ENCODE assay signal across 22 mouse cellular contexts in genomic region chr14:120139671-120140071, GRCm38 (mm10).
DNase-seq lines count a peak whose midpoint lies in the region; ATAC-seq and TF ChIP-seq lines count a peak whose summit lies in the region.
"Had no signal": no experiment of that assay in that cellular context is flagged by ENCODE, and none has a peak within 500 bp of the region (broad histone marks: within the 10 kb centered on the region; RNA-seq: fewer than 3 reads in every experiment).

No protein-coding gene starts in this region.

- 48% methylated on average over 16 of the region's 16 CpGs for WGBS in forebrain, embryonic 10.5 days
- 46% methylated on average over 16 of the region's 16 CpGs for WGBS in forebrain, embryonic 14.5 days
- 44% methylated on average over 16 of the region's 16 CpGs for WGBS in hindbrain, embryonic 11.5 days
- 37% methylated on average over 16 of the region's 16 CpGs for WGBS in hindbrain, embryonic 12.5 days
- 25% methylated on average over 16 of the region's 16 CpGs for WGBS in midbrain, embryonic 13.5 days
- 32% methylated on average over 16 of the region's 16 CpGs for WGBS in midbrain, embryonic 15.5 days
- WGBS in lung, adult 2 months, result 90% methylated on average over 16 of the region's 16 CpGs

- no peak overlapping the region for H3K9ac ChIP-seq in forebrain, embryonic 14.5 days (ENCODE audit: low read length)
- no peak overlapping the region for H3K9ac ChIP-seq in hindbrain, embryonic 11.5 days (ENCODE audit: low read depth, low read length)
- H3K9ac ChIP-seq in hindbrain, embryonic 12.5 days, result no peak overlapping the region
- H3K9ac ChIP-seq in midbrain, embryonic 13.5 days (replicated peaks), result no peak overlapping the region
- H3K9ac ChIP-seq in midbrain, embryonic 15.5 days, result no peak overlapping the region
- H3K9ac ChIP-seq: embryonic facial prominence, embryonic 12.5 days; forebrain, embryonic 12.5 days; limb, embryonic 13.5 days; liver, embryonic 14.5 days; lung, embryonic 15.5 days had no signal

- no peaks in the 10 kb centered on the region for H3K9me3 ChIP-seq in forebrain, embryonic 10.5 days
- H3K9me3 ChIP-seq in forebrain, embryonic 14.5 days (replicated peaks; ENCODE audit: control insufficient read depth, low read length), result no peaks in the 10 kb centered on the region
- H3K9me3 ChIP-seq in hindbrain, embryonic 11.5 days (ENCODE audit: control insufficient read depth, low read length), result no peaks in the 10 kb centered on the region
- H3K9me3 ChIP-seq in hindbrain, embryonic 12.5 days (replicated peaks), result no peaks in the 10 kb centered on the region
- H3K9me3 ChIP-seq in midbrain, embryonic 13.5 days, result no peaks in the 10 kb centered on the region
- H3K9me3 ChIP-seq in midbrain, embryonic 15.5 days, result no peaks in the 10 kb centered on the region
- H3K9me3 ChIP-seq: embryonic facial prominence, embryonic 12.5 days; forebrain, embryonic 12.5 days; limb, embryonic 13.5 days; lung, embryonic 15.5 days had no signal

- no peak for TF ChIP-seq POLR2A in lung, adult 2 months (IDR thresholded peaks at IDR 0.05; ENCODE audit: borderline replicate concordance, extremely low read depth, low read depth, low read length)

- no peak for TF ChIP-seq CTCF in lung, adult 2 months (IDR thresholded peaks at IDR 0.05; ENCODE audit: insufficient read depth, low read length)

- no peaks in the 10 kb centered on the region for H3K36me3 ChIP-seq in forebrain, embryonic 10.5 days (replicated peaks)
- no peaks in the 10 kb centered on the region for H3K36me3 ChIP-seq in forebrain, embryonic 14.5 days (ENCODE audit: control insufficient read depth, insufficient read depth, low read length)
- H3K36me3 ChIP-seq in hindbrain, embryonic 11.5 days (ENCODE audit: control insufficient read depth, insufficient read depth, low read length), result no peaks in the 10 kb centered on the region
- H3K36me3 ChIP-seq in hindbrain, embryonic 12.5 days, result no peaks in the 10 kb centered on the region
- no peaks in the 10 kb centered on the region for H3K36me3 ChIP-seq in midbrain, embryonic 13.5 days
- H3K36me3 ChIP-seq in midbrain, embryonic 15.5 days (replicated peaks), result no peaks in the 10 kb centered on the region
- H3K36me3 ChIP-seq: embryonic facial prominence, embryonic 12.5 days; forebrain, embryonic 12.5 days; limb, embryonic 13.5 days; lung, embryonic 15.5 days had no signal

- H3K4me3 ChIP-seq in forebrain, embryonic 10.5 days, result no peak overlapping the region
- no peak overlapping the region for H3K4me3 ChIP-seq in forebrain, embryonic 14.5 days (ENCODE audit: low read depth, low read length)
- H3K4me3 ChIP-seq in hindbrain, embryonic 11.5 days (ENCODE audit: low read depth, low read length), result no peak overlapping the region
- no peak overlapping the region for H3K4me3 ChIP-seq in hindbrain, embryonic 12.5 days
- H3K4me3 ChIP-seq in midbrain, embryonic 13.5 days (replicated peaks), result no peak overlapping the region
- no peak overlapping the region for H3K4me3 ChIP-seq in midbrain, embryonic 15.5 days
- no peak overlapping the region for H3K4me3 ChIP-seq in lung, adult 2 months (replicated peaks; ENCODE audit: extremely low read depth, low read depth, low read length)
- H3K4me3 ChIP-seq: embryonic facial prominence, embryonic 12.5 days; forebrain, embryonic 12.5 days; limb, embryonic 13.5 days; lung, embryonic 15.5 days had no signal

- DNase-seq in forebrain, embryonic 10.5 days (ENCODE audit: extremely low spot score, low spot score), result no peak
- DNase-seq in forebrain, embryonic 14.5 days (ENCODE audit: low spot score), result no peak
- peak; percentile 36 for DNase-seq in hindbrain, embryonic 11.5 days (ENCODE audit: low spot score)
- DNase-seq in urinary bladder, postnatal 14 days (ENCODE audit: low spot score), result no peak
- DNase-seq in lung, adult 2 months, result no peak
- DNase-seq: adrenal gland, postnatal 36 days; cerebellum, adult 9-11 months; gastrocnemius, postnatal 36 days; kidney, adult 11 months; layer of hippocampus, adult 9-11 months; lung, postnatal 36 days; thymus, adult 2 months had no signal

- no peak overlapping the region for H3K4me2 ChIP-seq in forebrain, embryonic 14.5 days (ENCODE audit: low read length)
- H3K4me2 ChIP-seq in hindbrain, embryonic 11.5 days (replicated peaks; ENCODE audit: low read depth, low read length), result no peak overlapping the region
- H3K4me2 ChIP-seq in hindbrain, embryonic 12.5 days (replicated peaks), result no peak overlapping the region
- H3K4me2 ChIP-seq in midbrain, embryonic 13.5 days (replicated peaks), result 0 out of 2 replicates have a peak overlapping the region, but pooled peaks have one; percentile 1
- no peak overlapping the region for H3K4me2 ChIP-seq in midbrain, embryonic 15.5 days
- H3K4me2 ChIP-seq: embryonic facial prominence, embryonic 12.5 days; forebrain, embryonic 12.5 days; limb, embryonic 13.5 days; lung, embryonic 15.5 days had no signal

- H3K27me3 ChIP-seq in forebrain, embryonic 10.5 days (ENCODE audit: poor library complexity, severe bottlenecking), result peaks cover 6% of the 10 kb centered on the region
- 0 out of 2 replicates have a peak, but pooled peaks cover 4% of the 10 kb centered on the region for H3K27me3 ChIP-seq in forebrain, embryonic 14.5 days (replicated peaks; ENCODE audit: control insufficient read depth, insufficient read depth, low read length)
- no peaks in the 10 kb centered on the region for H3K27me3 ChIP-seq in hindbrain, embryonic 11.5 days (ENCODE audit: control insufficient read depth, insufficient read depth, low read length)
- H3K27me3 ChIP-seq in hindbrain, embryonic 12.5 days, result 0 out of 2 replicates have a peak, but pooled peaks cover 2% of the 10 kb centered on the region
- peaks cover 26% of the 10 kb centered on the region for H3K27me3 ChIP-seq in midbrain, embryonic 13.5 days
- no peaks in the 10 kb centered on the region for H3K27me3 ChIP-seq in midbrain, embryonic 15.5 days (replicated peaks)
- H3K27me3 ChIP-seq: embryonic facial prominence, embryonic 12.5 days; forebrain, embryonic 12.5 days; limb, embryonic 13.5 days; lung, embryonic 15.5 days had no signal

- H3K4me1 ChIP-seq in forebrain, embryonic 10.5 days, result peaks cover 35% of the 10 kb centered on the region
- H3K4me1 ChIP-seq in forebrain, embryonic 14.5 days (ENCODE audit: control insufficient read depth, insufficient read depth, low read length), result no peaks in the 10 kb centered on the region; the same call in 1 of the 2 replicates
- H3K4me1 ChIP-seq in hindbrain, embryonic 11.5 days (replicated peaks; ENCODE audit: control insufficient read depth, insufficient read depth, low read length), result 0 out of 2 replicates have a peak, but pooled peaks cover 9% of the 10 kb centered on the region
- H3K4me1 ChIP-seq in hindbrain, embryonic 12.5 days, result peaks cover 17% of the 10 kb centered on the region
- H3K4me1 ChIP-seq in midbrain, embryonic 13.5 days (replicated peaks), result peaks cover 20% of the 10 kb centered on the region
- H3K4me1 ChIP-seq in midbrain, embryonic 15.5 days, result peaks cover 14% of the 10 kb centered on the region; the same call in 1 of the 2 replicates
- H3K4me1 ChIP-seq in lung, adult 2 months (ENCODE audit: control insufficient read depth, insufficient read depth, low read length), result peaks cover 3% of the 10 kb centered on the region; the same call in 1 of the 2 replicates

- peak overlapping the region; percentile 60; the same call in 1 of the 2 replicates for H3K27ac ChIP-seq in forebrain, embryonic 10.5 days
- no peak overlapping the region for H3K27ac ChIP-seq in forebrain, embryonic 14.5 days (ENCODE audit: low read depth, low read length)
- no peak overlapping the region for H3K27ac ChIP-seq in hindbrain, embryonic 11.5 days (ENCODE audit: low read depth, low read length)
- H3K27ac ChIP-seq in hindbrain, embryonic 12.5 days, result no peak overlapping the region
- H3K27ac ChIP-seq in midbrain, embryonic 13.5 days, result no peak overlapping the region
- H3K27ac ChIP-seq in midbrain, embryonic 15.5 days, result no peak overlapping the region
- H3K27ac ChIP-seq: embryonic facial prominence, embryonic 12.5 days; forebrain, embryonic 12.5 days; hindbrain, postnatal 0 days; kidney, postnatal 0 days; limb, embryonic 13.5 days; liver, embryonic 14.5 days; lung, embryonic 15.5 days had no signal

- no peak for ATAC-seq in forebrain, embryonic 14.5 days
- ATAC-seq in hindbrain, embryonic 11.5 days (ENCODE audit: low FRiP score), result 0 out of 2 replicates have a peak, but pooled peaks have one; percentile 20
- no peak for ATAC-seq in hindbrain, embryonic 12.5 days (ENCODE audit: low FRiP score)
- no peak for ATAC-seq in midbrain, embryonic 13.5 days
- no peak for ATAC-seq in midbrain, embryonic 15.5 days (replicated peaks)
- ATAC-seq: hindbrain, postnatal 0 days had no signal
